In the genomic region with DNA sequence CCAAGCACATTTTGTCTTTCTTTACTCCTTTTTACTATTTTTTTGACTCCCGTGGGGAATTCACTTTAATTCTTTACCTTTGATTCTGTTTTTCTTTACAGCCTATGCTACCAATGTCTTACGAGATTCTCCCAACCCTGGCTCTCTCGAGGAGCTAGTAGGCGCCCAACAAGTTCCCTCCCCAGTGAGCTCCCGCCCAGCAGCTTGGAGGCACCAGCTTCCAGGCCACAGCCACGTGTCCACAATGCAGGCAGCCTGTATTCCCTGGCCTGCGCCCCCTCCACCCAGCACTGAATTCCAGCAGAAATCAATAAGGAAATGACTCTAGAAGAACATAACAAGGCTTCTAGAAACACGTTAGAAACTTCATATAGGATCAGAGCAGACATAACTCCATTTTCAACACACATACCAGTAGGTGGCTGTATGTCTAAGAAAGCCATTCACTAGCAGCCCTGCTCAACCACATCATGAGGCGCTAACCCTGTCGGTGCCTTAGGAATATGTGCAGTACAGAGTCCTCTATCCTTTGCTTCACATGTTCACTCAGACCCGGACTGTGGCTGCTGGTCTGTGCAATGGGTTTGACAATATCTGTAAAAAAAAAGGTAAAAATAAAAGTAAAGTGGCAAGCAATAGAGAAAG, we compare ENCODE assay signal across 8 mouse cellular contexts. TPM values are rescaled to one million over a fixed set of nuclear protein-coding genes. Genes with fewer than 3 reads are reported as not detected.
DNase-seq lines count a peak whose midpoint lies in the region; ATAC-seq and TF ChIP-seq lines count a peak whose summit lies in the region.

No protein-coding gene starts in this region.

- H3K4me1 ChIP-seq in limb, embryonic 12.5 days (replicated peaks): peaks cover 10% of the 10 kb centered on the region
- H3K4me1 ChIP-seq in midbrain, embryonic 12.5 days: peaks cover 23% of the 10 kb centered on the region
- H3K4me1 ChIP-seq in stomach, postnatal 0 days (replicated peaks; ENCODE audit: control insufficient read depth, insufficient read depth): peaks cover 14% of the 10 kb centered on the region; the same call in 1 of the 2 replicates

- WGBS in limb, embryonic 12.5 days: 35% methylated on average over 11 of the region's 11 CpGs
- 38% methylated on average over 11 of the region's 11 CpGs for WGBS in midbrain, embryonic 12.5 days
- WGBS in stomach, postnatal 0 days: 31% methylated on average over 11 of the region's 11 CpGs

- no peak for ATAC-seq in cerebellum, adult (ENCODE audit: insufficient number of reproducible peaks, low FRiP score, low TSS enrichment)
- no peak for ATAC-seq in limb, embryonic 12.5 days (ENCODE audit: insufficient number of reproducible peaks, insufficient read depth, low FRiP score, low TSS enrichment, low read depth)
- ATAC-seq in midbrain, embryonic 12.5 days (ENCODE audit: low FRiP score, low read depth): no peak
- no peak for ATAC-seq in stomach, postnatal 0 days (ENCODE audit: low FRiP score, low TSS enrichment)

- no peaks in the 10 kb centered on the region for H3K9me3 ChIP-seq in limb, embryonic 12.5 days
- H3K9me3 ChIP-seq in midbrain, embryonic 12.5 days: no peaks in the 10 kb centered on the region
- H3K9me3 ChIP-seq in stomach, postnatal 0 days (ENCODE audit: control insufficient read depth, low read length): no peaks in the 10 kb centered on the region

- H3K36me3 ChIP-seq in limb, embryonic 12.5 days: no peaks in the 10 kb centered on the region
- H3K36me3 ChIP-seq in midbrain, embryonic 12.5 days: 0 out of 2 replicates have a peak, but pooled peaks cover 5% of the 10 kb centered on the region
- no peaks in the 10 kb centered on the region for H3K36me3 ChIP-seq in stomach, postnatal 0 days (ENCODE audit: control insufficient read depth, insufficient read depth, low read length)

- H3K4me3 ChIP-seq in limb, embryonic 12.5 days (replicated peaks): no peak overlapping the region; the same call in 1 of the 2 replicates
- H3K4me3 ChIP-seq in midbrain, embryonic 12.5 days: peak overlapping the region; percentile 72; the same call in 1 of the 2 replicates
- H3K4me3 ChIP-seq in stomach, postnatal 0 days (ENCODE audit: low read depth, low read length): peak overlapping the region; percentile 93; the same call in 1 of the 2 replicates

- no peak overlapping the region for H3K27ac ChIP-seq in limb, embryonic 12.5 days
- no peak overlapping the region for H3K27ac ChIP-seq in midbrain, embryonic 12.5 days (replicated peaks)
- H3K27ac ChIP-seq in stomach, postnatal 0 days (replicated peaks): peak overlapping the region; percentile 9; the same call in 1 of the 2 replicates

- H3K4me2 ChIP-seq in limb, embryonic 12.5 days: peak overlapping the region; percentile 78
- peak overlapping the region; percentile 85 for H3K4me2 ChIP-seq in midbrain, embryonic 12.5 days (replicated peaks)
- peak overlapping the region; percentile 89 for H3K4me2 ChIP-seq in stomach, postnatal 0 days (replicated peaks; ENCODE audit: low read depth)

- no peaks in the 10 kb centered on the region for H3K27me3 ChIP-seq in limb, embryonic 12.5 days
- H3K27me3 ChIP-seq in midbrain, embryonic 12.5 days: no peaks in the 10 kb centered on the region
- H3K27me3 ChIP-seq in stomach, postnatal 0 days (ENCODE audit: control insufficient read depth, insufficient read depth, low read length): no peaks in the 10 kb centered on the region

- no peak for TF ChIP-seq EP300 in stomach, postnatal 0 days (optimal IDR thresholded peaks at IDR 0.05)

- intact Hi-C loops in heart, postnatal 36 days (cut with DNase I): loop anchor here (2.0 kb wide), 1 partner anchor 50 kb away; no protein-coding TSS in a partner anchor

- TF ChIP-seq CTCF in stomach, postnatal 0 days (IDR thresholded peaks at IDR 0.05; ENCODE audit: low read depth): peak; percentile 49

- no peak overlapping the region for H3K9ac ChIP-seq in limb, embryonic 12.5 days (replicated peaks)
- no peak overlapping the region for H3K9ac ChIP-seq in midbrain, embryonic 12.5 days (replicated peaks)
- peak overlapping the region; percentile 95; the same call in 1 of the 2 replicates for H3K9ac ChIP-seq in stomach, postnatal 0 days (ENCODE audit: low read length)

- DNase-seq in cerebellum, adult 11-12 months: peak; percentile 43
- DNase-seq in 416B (ENCODE audit: low read depth): peak; percentile 79
- peak; percentile 10 for DNase-seq in embryo, embryonic 9.5 days (ENCODE audit: extremely low spot score)
- DNase-seq in heart, postnatal 36 days: peak; percentile 38 to 43
- peak; percentile 64 for DNase-seq in stomach, postnatal 0 days (ENCODE audit: low spot score)

RNA-seq across cellular contexts. Expression of a gene that starts 1.0 kb away (rescaled TPM):
- total RNA-seq in heart, postnatal 36 days (2021): 100 to 1,000 TPM; 120 to 153 TPM
- 36.2 and 36.9 TPM in 2 replicates for polyA plus RNA-seq in limb, embryonic 12.5 days (2016; fragmentation: Nextera tagmentation; extraction: Ambion mirVana)
- 46.5 and 46.7 TPM in 2 replicates for polyA plus RNA-seq in midbrain, embryonic 12.5 days (2016; fragmentation: Nextera tagmentation; extraction: Ambion mirVana)
- 20.9 and 24.2 TPM in 2 replicates for polyA plus RNA-seq in stomach, postnatal 0 days (2015; fragmentation: Nextera tagmentation; extraction: Ambion mirVana)

Comparison
In these comparisons a context has a peak if more than half of its experiments do, and no peak if none do; other contexts are left out.
1. DNase-seq: peak in every context shown above with its lines; median percentile 79 in 416B; 64 in stomach, postnatal 0 days; 43 in cerebellum, adult 11-12 months; 40 in heart, postnatal 36 days; 10 in embryo, embryonic 9.5 days.